Mouse (Mus musculus): ENCODE data around the gene Cyp2w1. TPM values are rescaled to one million over a fixed set of nuclear protein-coding genes. Genes with fewer than 3 reads are reported as not detected.
A peak's percentile ranks its signal among the peaks of the same experiment; 100 is the strongest.
"Not testable (repeated sequence)": the region's sequence is repeated elsewhere in the genome, so short reads cannot be mapped to it uniquely, and the experiment has no call there.

Cyp2w1 gene
- polyA plus RNA-seq, 1 experiment: 0.83 TPM

- 72% methylated on average over 7 of the region's 7 CpGs for WGBS
Measured at GRCm38 (mm10) chr5:139330766-139331165, 21.7 kb upstream of the Cyp2w1 start.

GRCm38 (mm10) chr5:139331742-139332141, 20.7 kb upstream of the Cyp2w1 start:
- 14% methylated on average over 8 of the region's 8 CpGs for WGBS
- no peak for DNase-seq (ENCODE audit: low read depth, low spot score)

More at GRCm38 (mm10) chr5:139330766-139331165, 21.7 kb upstream of the Cyp2w1 start:
- DNase-seq (ENCODE audit: low read depth, low spot score): no peak

GRCm38 (mm10) chr5:139332590-139333272, 19.7 kb upstream of the Cyp2w1 start:
- DNase-seq (ENCODE audit: low read depth, low spot score): no peak
- 48% methylated on average over 8 of the region's 8 CpGs for WGBS

- DNase-seq (ENCODE audit: low read depth, low spot score): no peak
- 30% methylated on average over 16 of the region's 16 CpGs for WGBS
Measured at GRCm38 (mm10) chr5:139333301-139334013, 19.0 kb upstream of the Cyp2w1 start.

- WGBS: 86% methylated on average over 10 of the region's 10 CpGs
- DNase-seq (ENCODE audit: low read depth, low spot score): not testable (repeated sequence)
Measured at GRCm38 (mm10) chr5:139334394-139334793, 18.0 kb upstream of the Cyp2w1 start.

- WGBS: 79% methylated on average over 4 of the region's 4 CpGs
- DNase-seq (ENCODE audit: low read depth, low spot score): no peak
Measured at GRCm38 (mm10) chr5:139335634-139336033, 16.8 kb upstream of the Cyp2w1 start.

GRCm38 (mm10) chr5:139337826-139338370, 14.5 kb upstream of the Cyp2w1 start:
- DNase-seq (ENCODE audit: low read depth, low spot score): no peak
- 79% methylated on average over 13 of the region's 13 CpGs for WGBS

- WGBS: 39% methylated on average over 3 of the region's 3 CpGs
- no peak for DNase-seq (ENCODE audit: low read depth, low spot score)
Measured at GRCm38 (mm10) chr5:139338403-139338802, 14.0 kb upstream of the Cyp2w1 start.

GRCm38 (mm10) chr5:139338891-139339290, 13.5 kb upstream of the Cyp2w1 start:
- DNase-seq (ENCODE audit: low read depth, low spot score): no peak
- WGBS: 79% methylated on average over 11 of the region's 11 CpGs

- WGBS: 4% methylated on average over 12 of the region's 12 CpGs
- no peak for DNase-seq (ENCODE audit: low read depth, low spot score)
Measured at GRCm38 (mm10) chr5:139344021-139344686, 8.3 kb upstream of the Cyp2w1 start.

- DNase-seq (ENCODE audit: low read depth, low spot score): peak; percentile 85
- WGBS: under 1% methylated on average over 33 of the region's 33 CpGs
Measured at GRCm38 (mm10) chr5:139344687-139345363, 7.6 kb upstream of the Cyp2w1 start.

GRCm38 (mm10) chr5:139345364-139345714, 7.1 kb upstream of the Cyp2w1 start:
- DNase-seq (ENCODE audit: low read depth, low spot score): no peak
- 9% methylated on average over 5 of the region's 5 CpGs for WGBS

GRCm38 (mm10) chr5:139347225-139347624, 5.2 kb upstream of the Cyp2w1 start:
- DNase-seq (ENCODE audit: low read depth, low spot score): no peak
- WGBS: 28% methylated on average over 1 of the region's 1 CpGs

GRCm38 (mm10) chr5:139349713-139350112, 2.7 kb upstream of the Cyp2w1 start:
- 24% methylated on average over 6 of the region's 6 CpGs for WGBS
- DNase-seq (ENCODE audit: low read depth, low spot score): no peak

- no peak for DNase-seq (ENCODE audit: low read depth, low spot score)
- 17% methylated on average over 5 of the region's 5 CpGs for WGBS
Measured at GRCm38 (mm10) chr5:139351134-139351533, 1.3 kb upstream of the Cyp2w1 start, which contains the start of gene Cox19. Cox19 (minus strand) TSS chr5:139351418.

GRCm38 (mm10) chr5:139351628-139352027, 789 bp upstream of the Cyp2w1 start:
- DNase-seq (ENCODE audit: low read depth, low spot score): no peak
- WGBS: 10% methylated on average over 8 of the region's 8 CpGs

- WGBS: 21% methylated on average over 10 of the region's 10 CpGs
- DNase-seq (ENCODE audit: low read depth, low spot score): no peak
Measured at GRCm38 (mm10) chr5:139353496-139353895, 1.1 kb downstream of the Cyp2w1 start.

- 38% methylated on average over 11 of the region's 11 CpGs for WGBS
- no peak for DNase-seq (ENCODE audit: low read depth, low spot score)
Measured at GRCm38 (mm10) chr5:139353946-139354345, 1.5 kb downstream of the Cyp2w1 start.

GRCm38 (mm10) chr5:139355235-139355772, 2.9 kb downstream of the Cyp2w1 start:
- no peak for DNase-seq (ENCODE audit: low read depth, low spot score)
- 36% methylated on average over 19 of the region's 19 CpGs for WGBS
